Mouse (Mus musculus) thymus, adult 2 months (tissue): ENCODE results near the gene Cuedc2. TPM values are rescaled to one million over a fixed set of nuclear protein-coding genes. Genes with fewer than 3 reads are reported as not detected.
A peak's percentile ranks its signal among the peaks of the same experiment; 100 is the strongest.

Experiments
- DNase-seq: peaks from one replicate; pipeline ENCODE4 v3.0.0; 2021
- H3K27ac ChIP-seq: fragments of 200-500 bp; 2 replicates; pipeline ENCODE4 v1.5.1; 2012; ENCODE audit warnings: low read length, control low read depth; ENCODE audit not compliant: control insufficient read depth, insufficient read depth
- H3K27me3 ChIP-seq: fragments of 200-500 bp; 2 replicates; pipeline ENCODE4 v1.6.1; 2012; ENCODE audit warnings: mild to moderate bottlenecking, low read length, moderate library complexity, mixed read lengths; ENCODE audit not compliant: control insufficient read depth, insufficient read depth
- H3K36me3 ChIP-seq: fragments of 200-500 bp; 2 replicates; pipeline ENCODE4 v1.6.1; 2012; ENCODE audit warnings: mild to moderate bottlenecking, low read length, moderate library complexity; ENCODE audit not compliant: control insufficient read depth, insufficient read depth
- H3K4me1 ChIP-seq: fragments of 200-500 bp; replicated peaks from 2 replicates; pipeline ENCODE4 v1.6.1; 2012; ENCODE audit warnings: low read length; ENCODE audit not compliant: control insufficient read depth, insufficient read depth
- H3K4me3 ChIP-seq: fragments of 200-500 bp; 2 replicates; pipeline ENCODE4 v1.5.1; 2012; ENCODE audit warnings: mild to moderate bottlenecking, low read length, control low read depth, moderate library complexity; ENCODE audit not compliant: control insufficient read depth, insufficient read depth
- CTCF ChIP-seq: fragments of 200-500 bp; IDR thresholded peaks from 2 replicates; pipeline ENCODE4 v1.5.1; 2012; ENCODE audit warnings: mild to moderate bottlenecking, control low read depth, low read length, moderate library complexity, borderline replicate concordance; ENCODE audit not compliant: control insufficient read depth, poor library complexity, insufficient read depth; ENCODE audit errors: extremely low read depth
- POLR2A ChIP-seq: fragments of 200-500 bp; IDR thresholded peaks from 2 replicates; pipeline ENCODE4 v1.6.1; 2012; ENCODE audit warnings: mild to moderate bottlenecking, low read length, control low read depth, moderate library complexity; ENCODE audit not compliant: control insufficient read depth, poor library complexity, insufficient read depth; ENCODE audit errors: extremely low read depth
- WGBS: fragments of 180-500 bp; shearing (Covaris S2); methylation state at CpG from one replicate; pipeline ENCODE4 v1.1.7; 2018; 5-methylcytosine and 5-hydroxymethylcytosine counted together
- polyA plus RNA-seq: library from polyadenylated mRNA; depleted of rRNA; stranded (reverse); fragments of >200 nt; gene quantifications from 2 replicates; pipeline ENCODE4 v1.2.3, GENCODE M21; 2012; rRNA removed

Cuedc2 gene
- polyA plus RNA-seq = 85.4 and 105 TPM in 2 replicates

GRCm38 (mm10) chr19:46338331-46338936, at the start of gene Cuedc2:
TSS of gene Cuedc2 (minus strand) at chr19:46338702.
- WGBS = under 1% methylated on average over 31 of the region's 31 CpGs
- DNase-seq = peak; percentile 96
- TF ChIP-seq CTCF = 0 out of 2 replicates have a peak, but pooled peaks have one; percentile 11
- TF ChIP-seq POLR2A = 0 out of 2 replicates have a peak, but pooled peaks have one; percentile 9
- Histone ChIP-seq H3K4me1 (peaks cover 15% of the 10 kb centered on the region), H3K36me3 (no peaks in the 10 kb centered on the region), H3K27ac (peak within 1 kb of the TSS; percentile 13; the same call in 1 of the 2 replicates), H3K27me3 (no peaks in the 10 kb centered on the region), H3K4me3 (peak within 1 kb of the TSS; percentile 72)

- Histone ChIP-seq H3K4me1 (no peaks in the 10 kb centered on the region), H3K4me3 (no peak overlapping the region), H3K27me3 (no peaks in the 10 kb centered on the region), H3K27ac (no peak overlapping the region), H3K36me3 (peaks cover 91% of the 10 kb centered on the region)
- 98% methylated on average over 9 of the region's 9 CpGs for WGBS
- TF ChIP-seq POLR2A = no peak
- no peak for DNase-seq
These were observed 43.8 kb upstream of the Cuedc2 start for GRCm38 (mm10) chr19:46382275-46382674.

- Histone ChIP-seq H3K36me3 (peaks cover 42% of the 10 kb centered on the region), H3K4me3 (no peak overlapping the region), H3K27ac (no peak overlapping the region), H3K4me1 (no peaks in the 10 kb centered on the region), H3K27me3 (no peaks in the 10 kb centered on the region)
- no peak for TF ChIP-seq POLR2A
- TF ChIP-seq CTCF = no peak
- WGBS = 88% methylated on average over 4 of the region's 4 CpGs
- no peak for DNase-seq
These were observed 37.4 kb upstream of the Cuedc2 start for GRCm38 (mm10) chr19:46375891-46376290.

GRCm38 (mm10) chr19:46375489-46375888, 37.0 kb upstream of the Cuedc2 start:
- TF ChIP-seq CTCF = no peak
- TF ChIP-seq POLR2A = no peak
- H3K4me1 ChIP-seq = no peaks in the 10 kb centered on the region
- WGBS = 95% methylated on average over 5 of the region's 5 CpGs
- H3K4me3 ChIP-seq = no peak overlapping the region
- H3K27ac ChIP-seq = no peak overlapping the region
- H3K36me3 ChIP-seq = peaks cover 38% of the 10 kb centered on the region
- no peaks in the 10 kb centered on the region for H3K27me3 ChIP-seq
- DNase-seq = no peak

- peaks cover 29% of the 10 kb centered on the region for H3K36me3 ChIP-seq
- H3K27me3 ChIP-seq = no peaks in the 10 kb centered on the region
- no peak for DNase-seq
- WGBS = 93% methylated on average over 21 of the region's 21 CpGs
- no peak overlapping the region for H3K4me3 ChIP-seq
- H3K4me1 ChIP-seq = no peaks in the 10 kb centered on the region
- H3K27ac ChIP-seq = no peak overlapping the region
- TF ChIP-seq CTCF (no peak), POLR2A (no peak)
These were observed 36.1 kb upstream of the Cuedc2 start for GRCm38 (mm10) chr19:46374477-46375088.

- peak; percentile 32 for DNase-seq
- Histone ChIP-seq H3K36me3 (no peaks in the 10 kb centered on the region), H3K4me1 (no peaks in the 10 kb centered on the region), H3K4me3 (no peak overlapping the region), H3K27me3 (no peaks in the 10 kb centered on the region), H3K27ac (no peak overlapping the region)
- 60% methylated on average over 4 of the region's 4 CpGs for WGBS
- TF ChIP-seq POLR2A = no peak
- peak; percentile 67; the same call in 1 of the 2 replicates for TF ChIP-seq CTCF
These were observed 30.7 kb upstream of the Cuedc2 start for GRCm38 (mm10) chr19:46369204-46369603.
